Mouse (Mus musculus): ENCODE measurements around the gene Rgp1.

The Rgp1 gene

DNA sequence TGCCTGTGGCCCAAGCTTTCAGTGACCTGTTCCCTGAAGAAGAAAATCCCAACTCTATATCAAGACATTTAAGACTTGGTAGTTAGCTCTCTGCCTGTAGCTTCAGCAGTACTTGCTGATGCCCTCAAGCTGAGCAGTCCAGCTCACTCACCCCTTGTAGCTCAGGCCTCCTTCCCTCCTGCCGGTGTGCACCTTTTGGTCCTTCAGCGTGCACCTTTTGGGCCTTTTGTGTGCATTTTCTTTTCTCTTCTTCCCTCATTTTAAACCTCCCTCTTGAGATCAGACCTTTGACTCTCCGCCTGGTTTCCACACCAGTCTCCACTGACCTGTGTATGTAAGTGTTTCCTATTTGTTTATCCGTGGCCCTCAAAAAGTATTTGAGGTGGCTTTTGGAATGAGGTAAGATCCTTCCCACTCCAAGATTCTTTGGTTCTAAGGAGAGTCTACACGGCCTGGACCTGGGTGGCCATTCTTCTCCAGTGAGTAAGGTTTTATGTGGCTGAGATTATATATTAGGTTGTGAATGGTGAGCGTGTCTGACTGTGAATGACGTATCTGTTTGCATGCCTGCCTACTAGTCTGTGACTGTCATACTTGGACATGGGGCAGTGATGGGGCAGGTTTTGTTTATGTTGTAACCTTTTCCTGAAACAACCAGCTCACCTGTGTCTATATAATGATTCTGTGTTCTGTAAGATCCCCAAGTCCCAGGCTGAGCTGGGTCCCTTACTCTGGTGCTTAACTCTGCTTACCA is 56.3 kb downstream of the Rgp1 start:
- DNase-seq (ENCODE audit: low spot score): no peak

DNA sequence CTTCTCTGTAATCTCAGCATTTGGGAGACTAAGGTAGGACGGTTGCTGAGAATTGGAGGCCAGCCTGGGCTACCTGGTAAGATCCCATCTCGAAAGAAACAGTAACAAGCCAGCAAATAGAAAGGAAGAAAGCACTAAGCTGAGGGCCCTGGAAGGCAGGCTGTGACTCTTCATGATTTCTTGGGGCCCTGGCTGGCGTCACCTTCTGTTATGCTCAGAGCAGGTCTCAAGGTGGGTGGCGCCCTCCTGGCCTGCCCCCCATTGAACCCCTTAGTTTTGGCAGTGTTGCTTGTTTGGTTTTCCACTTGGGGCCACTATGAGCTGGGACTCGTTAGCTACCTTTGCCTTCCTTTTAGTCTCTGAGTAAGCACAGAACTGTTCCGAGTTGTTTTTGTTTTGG is 58.2 kb downstream of the Rgp1 start:
- DNase-seq (ENCODE audit: low spot score): no peak
